Mouse (Mus musculus) stomach, postnatal 0 days (tissue): ENCODE results near the gene Ddx58. TPM values are rescaled to one million over a fixed set of nuclear protein-coding genes. Genes with fewer than 3 reads are reported as not detected.
A peak's percentile ranks its signal among the peaks of the same experiment; 100 is the strongest.

ENCODE experiments used
- ATAC-seq: fragments of 200-750 bp; cut with Nextera tagmentation; 2 replicates; pipeline ENCODE4 v1.8.0; 2017; ENCODE audit not compliant: low FRiP score, low TSS enrichment
- DNase-seq: peaks from one replicate; pipeline ENCODE4 v3.0.0-alpha.2; 2016; ENCODE audit warnings: low spot score
- H3K27ac ChIP-seq: fragments of 300-500 bp; sonication (generic); replicated peaks from 2 replicates; pipeline ENCODE4 v1.5.1; 2014; ENCODE audit warnings: mild to moderate bottlenecking, control low read depth
- H3K27me3 ChIP-seq: fragments of 300-500 bp; sonication (generic); 2 replicates; pipeline ENCODE4 v1.6.1; 2014; ENCODE audit warnings: low read length; ENCODE audit not compliant: control insufficient read depth, insufficient read depth
- H3K36me3 ChIP-seq: fragments of 300-500 bp; sonication (generic); 2 replicates; pipeline ENCODE4 v1.6.1; 2014; ENCODE audit warnings: low read length, mixed read lengths; ENCODE audit not compliant: control insufficient read depth, insufficient read depth
- H3K4me1 ChIP-seq: fragments of 300-500 bp; sonication (generic); replicated peaks from 2 replicates; pipeline ENCODE4 v1.6.1; 2014; ENCODE audit warnings: antibody characterized with exemption; ENCODE audit not compliant: control insufficient read depth, insufficient read depth
- H3K4me2 ChIP-seq: fragments of 300-500 bp; sonication (generic); replicated peaks from 2 replicates; pipeline ENCODE4 v1.6.1; 2014; ENCODE audit warnings: low read depth, mild to moderate bottlenecking, control low read depth, moderate library complexity
- H3K4me3 ChIP-seq: fragments of 300-500 bp; sonication (generic); 2 replicates; pipeline ENCODE4 v1.5.1; 2014; ENCODE audit warnings: low read depth, low read length, control low read depth
- H3K9ac ChIP-seq: fragments of 300-500 bp; sonication (generic); 2 replicates; pipeline ENCODE4 v1.6.1; 2014; ENCODE audit warnings: mild to moderate bottlenecking, low read length, control low read depth, mixed read lengths
- H3K9me3 ChIP-seq: fragments of 300-500 bp; sonication (generic); 2 replicates; pipeline ENCODE4 v1.6.1; 2016; ENCODE audit warnings: low read length; ENCODE audit not compliant: control insufficient read depth
- CTCF ChIP-seq: IDR thresholded peaks from 2 replicates; pipeline ENCODE4 v1.5.1; 2016; ENCODE audit warnings: antibody characterized with exemption, low read depth, mild to moderate bottlenecking, moderate library complexity
- EP300 ChIP-seq: optimal IDR thresholded peaks from 2 replicates; pipeline ENCODE3; 2016; ENCODE audit warnings: antibody characterized with exemption
- WGBS: fragments of 180-500 bp; shearing (Covaris S2); extraction: QIAGEN DNeasy Blood & Tissue Kit; methylation state at CpG from one replicate; pipeline ENCODE4 v1.1.7; 2014; 5-methylcytosine and 5-hydroxymethylcytosine counted together
- polyA plus RNA-seq: library from polyadenylated mRNA; unstranded; fragments of >200 nt; fragmentation: Nextera tagmentation; extraction: Ambion mirVana; gene quantifications from 2 replicates; pipeline ENCODE4 v1.2.1, GENCODE M21; 2015

Gene Ddx58
- polyA plus RNA-seq, 1 experiment from 2014 or later: 5.9 TPM

DNA sequence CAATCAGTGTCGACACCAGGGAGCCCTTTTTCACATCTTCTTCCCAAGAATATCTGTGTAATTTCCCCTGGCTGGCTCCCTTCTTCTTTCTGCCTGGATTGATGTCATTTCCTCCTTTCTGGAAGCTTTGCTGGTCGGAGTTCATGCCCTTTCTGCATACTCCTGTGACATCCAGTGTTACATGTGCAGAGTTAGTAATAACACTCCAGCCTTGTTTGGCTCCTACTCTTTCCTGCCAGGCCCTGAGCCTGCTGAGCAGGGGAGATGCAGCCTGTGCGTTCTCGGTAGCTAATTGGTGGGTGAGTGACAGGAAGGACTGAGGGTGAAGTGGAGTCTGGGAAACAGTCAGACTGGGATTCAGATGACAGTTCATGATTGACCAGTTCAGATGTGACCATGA lies 65.3 kb downstream of the Ddx58 start:
- Histone ChIP-seq H3K9me3 (no peaks in the 10 kb centered on the region), H3K9ac (no peak overlapping the region), H3K27ac (no peak overlapping the region), H3K36me3 (peaks cover 10% of the 10 kb centered on the region), H3K4me1 (no peaks in the 10 kb centered on the region), H3K4me2 (no peak overlapping the region), H3K4me3 (no peak overlapping the region), H3K27me3 (no peaks in the 10 kb centered on the region)
- 52% methylated on average over 4 of the region's 4 CpGs for WGBS
- DNase-seq (no peak), ATAC-seq (no peak)
- TF ChIP-seq CTCF (no peak), EP300 (no peak)

DNA sequence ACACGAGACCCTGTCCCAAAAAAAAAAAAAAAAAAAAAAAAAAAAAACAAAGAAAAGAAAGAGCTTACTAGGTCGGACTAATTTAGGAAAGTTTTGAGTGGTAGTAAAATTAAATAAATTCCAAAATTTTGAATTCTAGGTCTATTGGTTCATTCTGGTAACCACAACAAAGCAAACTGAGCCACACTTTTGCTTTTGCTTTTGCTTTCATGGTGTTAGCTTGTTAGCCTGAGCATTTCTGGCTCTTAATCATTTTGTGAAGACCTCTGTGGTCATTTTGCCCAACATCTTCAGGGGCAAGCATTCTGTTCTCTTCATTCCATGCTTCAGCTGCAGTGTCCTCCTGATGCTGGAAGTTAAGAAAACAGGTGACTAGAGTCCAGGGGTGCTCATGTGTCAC lies 67.3 kb downstream of the Ddx58 start:
- peaks cover 17% of the 10 kb centered on the region for H3K36me3 ChIP-seq
- ATAC-seq (no peak), DNase-seq (no peak)
- H3K9ac ChIP-seq: no peak overlapping the region
- H3K27me3 ChIP-seq: no peaks in the 10 kb centered on the region
- H3K27ac ChIP-seq: no peak overlapping the region
- H3K4me2 ChIP-seq: no peak overlapping the region
- no peaks in the 10 kb centered on the region for H3K4me1 ChIP-seq
- TF ChIP-seq EP300 (no peak), CTCF (no peak)
- H3K4me3 ChIP-seq: no peak overlapping the region
- WGBS: 84% methylated on average over 2 of the region's 2 CpGs
- no peaks in the 10 kb centered on the region for H3K9me3 ChIP-seq

DNA sequence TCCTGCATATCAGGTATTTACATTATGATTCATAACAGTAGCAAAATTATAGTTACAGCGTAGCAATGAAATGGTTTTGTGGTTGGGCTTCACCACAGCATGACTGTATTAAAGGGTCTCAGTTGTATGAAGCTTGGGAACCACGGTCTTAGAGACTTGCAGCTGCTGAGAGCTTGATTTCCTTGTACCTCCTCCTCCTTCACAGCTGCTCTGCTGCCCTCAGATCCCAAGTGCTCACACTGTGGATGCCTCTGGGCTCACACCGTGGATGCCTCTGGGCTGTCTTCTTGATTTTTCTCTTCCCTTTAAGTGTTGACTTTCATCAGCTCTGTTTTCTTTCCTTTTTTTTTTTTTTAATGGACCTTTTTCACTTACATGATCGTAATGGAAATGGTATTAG lies 68.2 kb downstream of the Ddx58 start:
- Histone ChIP-seq H3K36me3 (peaks cover 23% of the 10 kb centered on the region), H3K27me3 (no peaks in the 10 kb centered on the region), H3K4me3 (no peak overlapping the region), H3K4me1 (no peaks in the 10 kb centered on the region), H3K9me3 (no peaks in the 10 kb centered on the region), H3K9ac (no peak overlapping the region), H3K4me2 (no peak overlapping the region), H3K27ac (no peak overlapping the region)
- TF ChIP-seq EP300 (no peak), CTCF (no peak)
- ATAC-seq (no peak), DNase-seq (no peak)
- 84% methylated on average over 4 of the region's 4 CpGs for WGBS

DNA sequence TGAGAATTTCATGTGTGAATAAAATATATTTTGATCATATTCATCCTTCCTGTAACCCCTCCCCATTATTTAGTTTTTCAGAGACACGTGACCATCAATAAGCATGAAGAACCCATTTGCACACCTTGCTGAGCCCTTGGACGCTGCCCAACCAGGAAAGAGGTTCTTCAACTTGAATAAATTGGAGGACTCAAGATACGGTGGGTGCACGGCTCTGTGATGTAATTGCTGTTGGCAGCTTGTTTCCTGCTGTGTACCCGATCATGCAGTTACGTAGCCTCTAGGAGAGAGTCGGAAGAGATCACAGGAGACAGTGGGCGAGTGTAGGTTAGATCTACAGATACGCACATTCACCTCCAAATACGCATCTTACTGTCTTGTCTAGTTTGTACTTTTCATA lies 76.0 kb downstream of the Ddx58 start:
- H3K27me3 ChIP-seq: no peaks in the 10 kb centered on the region
- no peaks in the 10 kb centered on the region for H3K9me3 ChIP-seq
- no peak for TF ChIP-seq EP300
- no peak for TF ChIP-seq CTCF
- H3K9ac ChIP-seq: no peak overlapping the region
- H3K27ac ChIP-seq: no peak overlapping the region
- H3K4me1 ChIP-seq: no peaks in the 10 kb centered on the region
- ATAC-seq (no peak), DNase-seq (no peak)
- peaks cover 15% of the 10 kb centered on the region for H3K36me3 ChIP-seq
- no peak overlapping the region for H3K4me2 ChIP-seq
- H3K4me3 ChIP-seq: no peak overlapping the region
- WGBS: 88% methylated on average over 10 of the region's 10 CpGs

DNA sequence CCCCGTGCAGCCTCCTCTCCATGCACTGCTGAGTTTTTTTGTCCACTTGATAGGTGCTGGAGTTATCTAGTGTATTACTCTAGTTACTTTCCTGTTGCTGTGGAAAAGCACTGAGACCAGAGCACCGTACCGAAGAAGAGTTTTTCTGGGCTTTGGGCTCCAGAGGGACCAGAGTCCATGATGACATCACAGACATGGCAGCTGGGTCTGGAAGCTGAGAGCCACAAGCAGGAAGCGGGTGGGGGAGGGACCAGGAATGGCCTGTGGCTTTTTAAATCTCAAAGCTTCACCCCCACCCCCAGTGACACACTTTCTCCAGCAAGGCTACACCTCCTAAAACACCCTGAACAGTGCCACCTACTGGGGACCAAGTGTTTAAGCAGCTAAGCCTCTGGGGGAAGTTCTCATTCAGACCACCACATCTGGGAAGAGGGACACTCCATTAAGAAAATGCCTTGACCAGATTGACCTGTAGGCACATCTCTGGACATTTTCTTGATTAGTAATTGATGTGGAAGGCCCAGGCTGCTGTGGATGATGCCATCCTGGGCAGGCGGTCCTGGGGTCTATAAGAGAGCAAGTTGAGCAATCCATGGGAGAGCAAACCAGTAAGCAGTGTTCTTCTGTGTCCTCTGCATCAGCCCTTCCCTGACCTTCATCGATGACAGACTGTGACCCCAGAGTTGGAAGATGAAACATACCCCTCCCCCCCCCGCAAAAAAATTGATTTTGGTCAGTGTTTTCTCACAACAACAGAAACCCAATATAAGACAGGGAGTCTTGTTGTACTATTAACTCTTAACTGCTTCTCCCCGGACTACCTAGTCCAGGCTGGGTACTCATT lies 78.8 kb downstream of the Ddx58 start:
- no peak overlapping the region for H3K27ac ChIP-seq
- H3K4me3 ChIP-seq: no peak overlapping the region
- no peaks in the 10 kb centered on the region for H3K27me3 ChIP-seq
- no peak for DNase-seq
- peaks cover 6% of the 10 kb centered on the region; the same call in 1 of the 2 replicates for H3K4me1 ChIP-seq
- no peak for TF ChIP-seq EP300
- peak; percentile 28; the same call in 1 of the 2 replicates for TF ChIP-seq CTCF
- peaks cover 4% of the 10 kb centered on the region; the same call in 1 of the 2 replicates for H3K36me3 ChIP-seq
- ATAC-seq: no peak
- H3K9ac ChIP-seq: no peak overlapping the region
- WGBS: 95% methylated on average over 8 of the region's 8 CpGs
- no peak overlapping the region for H3K4me2 ChIP-seq
- H3K9me3 ChIP-seq: no peaks in the 10 kb centered on the region

DNA sequence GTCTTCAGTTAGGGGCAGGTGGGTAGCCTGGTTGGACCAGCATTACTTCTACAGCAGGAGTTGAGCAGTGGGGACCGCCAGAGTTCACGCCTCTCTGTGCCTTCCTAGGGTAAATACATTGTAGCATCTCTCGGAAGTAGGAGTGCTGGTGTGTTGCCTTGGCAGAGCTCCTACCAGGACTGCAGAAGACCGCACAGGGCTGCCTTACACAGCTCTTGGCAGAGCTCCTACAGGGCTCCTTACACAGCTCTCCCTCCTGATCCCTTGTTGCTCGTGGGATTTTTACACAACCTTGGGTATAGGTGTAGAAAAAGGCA lies 81.4 kb downstream of the Ddx58 start:
- Histone ChIP-seq H3K27ac (peak overlapping the region; percentile 35; the same call in 1 of the 2 replicates), H3K4me2 (no peak overlapping the region), H3K9ac (no peak overlapping the region), H3K4me1 (peaks cover 6% of the 10 kb centered on the region; the same call in 1 of the 2 replicates), H3K9me3 (no peaks in the 10 kb centered on the region), H3K4me3 (no peak overlapping the region), H3K27me3 (no peaks in the 10 kb centered on the region), H3K36me3 (no peaks in the 10 kb centered on the region)
- ATAC-seq (peak; percentile 41; the same call in 1 of the 2 replicates), DNase-seq (no peak)
- WGBS: 47% methylated on average over 5 of the region's 5 CpGs
- TF ChIP-seq EP300 (no peak), CTCF (no peak)
